Mouse (Mus musculus): ENCODE results near the gene March9. TPM values are rescaled to one million over a fixed set of nuclear protein-coding genes. Genes with fewer than 3 reads are reported as not detected.
A peak's percentile ranks its signal among the peaks of the same experiment; 100 is the strongest.

March9 gene
- polyA plus RNA-seq, 1 experiment from 2014 or later = 0.39 TPM

DNA sequence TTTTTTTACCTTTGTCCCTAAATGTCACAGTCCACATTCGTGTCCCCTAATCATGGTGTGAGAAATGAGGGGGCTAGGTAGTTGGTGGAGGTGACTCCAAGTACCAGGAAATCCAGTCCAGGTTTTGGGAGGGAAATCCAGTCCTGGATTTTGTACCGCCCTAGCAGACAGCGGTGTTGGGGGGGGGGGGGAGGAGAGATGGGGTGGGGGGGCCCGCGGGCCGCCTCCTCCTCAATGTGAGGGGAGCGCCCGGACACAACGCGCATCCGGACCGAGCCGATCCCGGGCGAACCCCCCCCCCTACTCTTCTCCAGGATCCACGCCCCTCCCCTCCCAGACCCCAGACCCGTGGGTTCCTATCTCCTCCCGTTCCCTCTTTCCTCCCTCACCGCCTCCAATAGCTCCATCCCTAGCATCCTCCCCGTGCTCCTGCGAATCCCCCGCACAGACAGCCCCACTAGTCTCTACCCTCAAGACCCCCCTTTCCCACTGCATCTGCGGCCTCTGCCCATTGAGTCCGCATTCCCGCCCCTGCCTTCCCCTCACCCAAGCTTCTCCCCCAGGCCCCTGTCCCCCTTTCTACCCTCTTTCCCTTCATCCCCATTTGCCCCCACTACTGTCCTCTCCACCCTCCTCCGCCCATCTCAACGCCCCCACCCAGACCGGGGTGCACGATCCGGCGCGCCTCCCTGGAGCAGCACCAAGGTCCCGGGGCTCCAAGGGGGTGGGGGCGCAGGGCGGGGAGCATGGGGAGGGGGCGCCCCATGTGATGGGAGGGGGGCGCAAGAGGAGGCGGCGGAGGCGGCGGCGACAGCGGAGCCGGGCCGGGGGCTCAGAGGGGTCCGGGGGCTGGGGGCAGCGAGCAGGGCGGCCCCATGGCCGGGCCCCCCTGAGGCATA, 18.9 kb upstream of the March9 start:
- H3K4me3 ChIP-seq (ENCODE audit: control insufficient read depth in 1 of 2, insufficient read depth in 1 of 2, low read depth in 1 of 2, low read length in 2 of 2) = peak overlapping the region; percentile 28 to 44; a peak in 3 of 4 replicates
- peak overlapping the region; percentile 70 for H3K4me2 ChIP-seq (ENCODE audit: low read length)
- H3K36me3 ChIP-seq (ENCODE audit: control insufficient read depth, insufficient read depth, low read length) = no peaks in the 10 kb centered on the region
- H3K4me1 ChIP-seq (ENCODE audit: control insufficient read depth in 2 of 2, insufficient read depth in 2 of 2, low read length in 2 of 2) = peaks cover 6 to 26% of the 10 kb centered on the region in 2 experiments; a peak in 3 of 4 replicates
- H3K9ac ChIP-seq (ENCODE audit: low read length) = peak overlapping the region; percentile 46; the same call in 1 of the 2 replicates
- peaks cover 87% of the 10 kb centered on the region for H3K27me3 ChIP-seq (ENCODE audit: control insufficient read depth, insufficient read depth, low read length)
- 2% methylated on average over 35 of the region's 49 CpGs for WGBS
- no peak overlapping the region for H3K27ac ChIP-seq (replicated peaks in 1 of 2; ENCODE audit: control insufficient read depth in 1 of 2, insufficient read depth in 1 of 2, low read depth in 2 of 2, low read length in 2 of 2)
- no peak for ATAC-seq (ENCODE audit: insufficient number of reproducible peaks, insufficient read depth, low FRiP score, low read depth)
- H3K9me3 ChIP-seq (ENCODE audit: control insufficient read depth, low read length) = no peaks in the 10 kb centered on the region

GRCm38 (mm10) chr10:127078001-127078676, 18.2 kb upstream of the March9 start:
- Histone ChIP-seq H3K9me3 (ENCODE audit: control insufficient read depth, low read length) (no peaks in the 10 kb centered on the region), H3K27ac (replicated peaks in 1 of 2; ENCODE audit: control insufficient read depth in 1 of 2, insufficient read depth in 1 of 2, low read depth in 2 of 2, low read length in 2 of 2) (no peak overlapping the region), H3K36me3 (ENCODE audit: control insufficient read depth, insufficient read depth, low read length) (no peaks in the 10 kb centered on the region), H3K27me3 (ENCODE audit: control insufficient read depth, insufficient read depth, low read length) (peaks cover 81% of the 10 kb centered on the region), H3K4me3 (ENCODE audit: control insufficient read depth in 1 of 2, insufficient read depth in 1 of 2, low read depth in 1 of 2, low read length in 2 of 2) (peak overlapping the region in 1 of 2 experiments; percentile 44; a peak in 1 of 4 replicates), H3K4me1 (ENCODE audit: control insufficient read depth in 2 of 2, insufficient read depth in 2 of 2, low read length in 2 of 2) (peaks cover 6 to 26% of the 10 kb centered on the region in 2 experiments; a peak in 3 of 4 replicates), H3K9ac (ENCODE audit: low read length) (no peak overlapping the region), H3K4me2 (ENCODE audit: low read length) (peak overlapping the region; percentile 70; the same call in 1 of the 2 replicates)
- ATAC-seq (ENCODE audit: insufficient number of reproducible peaks, insufficient read depth, low FRiP score, low read depth) = no peak
- 7% methylated on average over 12 of the region's 12 CpGs for WGBS

GRCm38 (mm10) chr10:127077515-127077914, 17.5 kb upstream of the March9 start:
- Histone ChIP-seq H3K4me1 (ENCODE audit: control insufficient read depth in 2 of 2, insufficient read depth in 2 of 2, low read length in 2 of 2) (peaks cover 6 to 26% of the 10 kb centered on the region in 2 experiments; a peak in 3 of 4 replicates), H3K27ac (replicated peaks in 1 of 2; ENCODE audit: control insufficient read depth in 1 of 2, insufficient read depth in 1 of 2, low read depth in 2 of 2, low read length in 2 of 2) (no peak overlapping the region), H3K27me3 (ENCODE audit: control insufficient read depth, insufficient read depth, low read length) (peaks cover 74% of the 10 kb centered on the region), H3K4me3 (ENCODE audit: control insufficient read depth in 1 of 2, insufficient read depth in 1 of 2, low read depth in 1 of 2, low read length in 2 of 2) (no peak overlapping the region), H3K9me3 (ENCODE audit: control insufficient read depth, low read length) (no peaks in the 10 kb centered on the region), H3K9ac (ENCODE audit: low read length) (no peak overlapping the region), H3K4me2 (ENCODE audit: low read length) (no peak overlapping the region), H3K36me3 (ENCODE audit: control insufficient read depth, insufficient read depth, low read length) (no peaks in the 10 kb centered on the region)
- no peak for ATAC-seq (ENCODE audit: insufficient number of reproducible peaks, insufficient read depth, low FRiP score, low read depth)
- 4% methylated on average over 10 of the region's 10 CpGs for WGBS

DNA sequence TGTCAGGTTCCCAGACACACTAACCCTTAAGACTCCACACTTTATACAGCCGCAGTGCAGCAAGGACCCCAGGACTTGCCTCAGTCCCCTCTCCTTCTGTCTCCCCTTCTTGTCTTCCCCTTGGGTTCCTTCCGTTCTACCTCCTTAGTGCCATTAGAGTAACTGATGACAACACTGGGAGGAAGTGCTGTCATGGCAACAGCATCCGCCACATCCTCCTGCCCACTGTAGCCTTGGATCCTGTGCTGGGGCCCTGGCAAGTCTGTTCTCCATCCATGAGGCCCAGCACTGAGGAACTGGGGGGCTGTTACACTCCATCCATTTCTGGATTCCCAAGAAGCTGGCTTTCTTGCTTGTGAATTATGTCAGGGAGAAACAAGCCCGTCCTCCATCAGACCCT, 16.1 kb upstream of the March9 start:
- Histone ChIP-seq H3K4me3 (ENCODE audit: control insufficient read depth in 1 of 2, insufficient read depth in 1 of 2, low read depth in 1 of 2, low read length in 2 of 2) (no peak overlapping the region), H3K9ac (ENCODE audit: low read length) (no peak overlapping the region)
- WGBS = 35% methylated on average over 4 of the region's 4 CpGs

GRCm38 (mm10) chr10:127075651-127076050, 15.7 kb upstream of the March9 start:
- ATAC-seq (ENCODE audit: insufficient number of reproducible peaks, insufficient read depth, low FRiP score, low read depth) = no peak; the same call in 1 of the 2 replicates
- Histone ChIP-seq H3K9ac (ENCODE audit: low read length) (no peak overlapping the region), H3K9me3 (ENCODE audit: control insufficient read depth, low read length) (no peaks in the 10 kb centered on the region), H3K36me3 (ENCODE audit: control insufficient read depth, insufficient read depth, low read length) (no peaks in the 10 kb centered on the region), H3K27me3 (ENCODE audit: control insufficient read depth, insufficient read depth, low read length) (peaks cover 56% of the 10 kb centered on the region), H3K4me3 (ENCODE audit: control insufficient read depth in 1 of 2, insufficient read depth in 1 of 2, low read depth in 1 of 2, low read length in 2 of 2) (no peak overlapping the region), H3K27ac (replicated peaks in 1 of 2; ENCODE audit: control insufficient read depth in 1 of 2, insufficient read depth in 1 of 2, low read depth in 2 of 2, low read length in 2 of 2) (no peak overlapping the region), H3K4me1 (ENCODE audit: control insufficient read depth in 2 of 2, insufficient read depth in 2 of 2, low read length in 2 of 2) (peaks cover 4 to 15% of the 10 kb centered on the region in 2 experiments; a peak in 3 of 4 replicates), H3K4me2 (ENCODE audit: low read length) (no peak overlapping the region)
- WGBS = 64% methylated on average over 8 of the region's 8 CpGs

More for the DNA sequence above, 16.1 kb upstream of the March9 start:
- H3K9me3 ChIP-seq (ENCODE audit: control insufficient read depth, low read length) = no peaks in the 10 kb centered on the region
- no peaks in the 10 kb centered on the region for H3K36me3 ChIP-seq (ENCODE audit: control insufficient read depth, insufficient read depth, low read length)
- no peak for ATAC-seq (ENCODE audit: insufficient number of reproducible peaks, insufficient read depth, low FRiP score, low read depth)
- H3K4me1 ChIP-seq (ENCODE audit: control insufficient read depth in 2 of 2, insufficient read depth in 2 of 2, low read length in 2 of 2) = peaks cover under 1 to 17% of the 10 kb centered on the region in 2 experiments; a peak in 3 of 4 replicates
- no peak overlapping the region for H3K27ac ChIP-seq (replicated peaks in 1 of 2; ENCODE audit: control insufficient read depth in 1 of 2, insufficient read depth in 1 of 2, low read depth in 2 of 2, low read length in 2 of 2)
- no peak overlapping the region for H3K4me2 ChIP-seq (ENCODE audit: low read length)
- peaks cover 60% of the 10 kb centered on the region for H3K27me3 ChIP-seq (ENCODE audit: control insufficient read depth, insufficient read depth, low read length)

DNA sequence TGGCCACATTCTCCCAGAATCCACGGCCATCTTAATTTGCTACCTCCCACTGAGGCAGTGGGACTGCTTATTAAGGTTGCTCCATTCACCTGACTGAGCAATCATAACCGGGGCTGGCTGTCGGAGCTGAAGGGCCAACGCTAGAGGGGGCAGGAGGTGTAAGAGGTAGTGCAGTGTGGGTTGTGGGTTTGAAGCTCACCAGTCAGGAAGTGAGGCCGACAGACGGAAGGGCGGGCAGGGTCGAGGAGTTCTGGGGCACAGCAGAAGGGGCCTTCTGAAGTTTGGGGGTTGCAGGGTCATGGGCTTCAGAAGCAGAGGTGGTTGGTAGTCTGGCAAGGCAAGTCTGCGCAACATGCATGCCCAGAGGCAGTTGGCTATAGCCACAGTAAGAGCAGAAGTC, 15.1 kb upstream of the March9 start, which contains the start of gene Agap2:
Agap2 (plus strand) TSS at position 205 of the 400 bp plus-strand sequence.
- Histone ChIP-seq H3K4me2 (ENCODE audit: low read length) (no peak within 1 kb of the TSS), H3K27ac (replicated peaks in 1 of 2; ENCODE audit: control insufficient read depth in 1 of 2, insufficient read depth in 1 of 2, low read depth in 2 of 2, low read length in 2 of 2) (no peak within 1 kb of the TSS), H3K36me3 (ENCODE audit: control insufficient read depth, insufficient read depth, low read length) (no peaks in the 10 kb centered on the region), H3K4me1 (ENCODE audit: control insufficient read depth in 2 of 2, insufficient read depth in 2 of 2, low read length in 2 of 2) (peaks cover 4 to 13% of the 10 kb centered on the region in 2 experiments; a peak in 3 of 4 replicates), H3K4me3 (ENCODE audit: control insufficient read depth in 1 of 2, insufficient read depth in 1 of 2, low read depth in 1 of 2, low read length in 2 of 2) (no peak within 1 kb of the TSS), H3K27me3 (ENCODE audit: control insufficient read depth, insufficient read depth, low read length) (peaks cover 50% of the 10 kb centered on the region), H3K9me3 (ENCODE audit: control insufficient read depth, low read length) (no peaks in the 10 kb centered on the region), H3K9ac (ENCODE audit: low read length) (no peak within 1 kb of the TSS)
- no peak for ATAC-seq (ENCODE audit: insufficient number of reproducible peaks, insufficient read depth, low FRiP score, low read depth)
- 53% methylated on average over 9 of the region's 9 CpGs for WGBS

GRCm38 (mm10) chr10:127073981-127074380, 14.0 kb upstream of the March9 start:
- Histone ChIP-seq H3K9me3 (ENCODE audit: control insufficient read depth, low read length) (no peaks in the 10 kb centered on the region), H3K4me3 (ENCODE audit: control insufficient read depth in 1 of 2, insufficient read depth in 1 of 2, low read depth in 1 of 2, low read length in 2 of 2) (no peak overlapping the region), H3K4me2 (ENCODE audit: low read length) (no peak overlapping the region), H3K9ac (ENCODE audit: low read length) (no peak overlapping the region), H3K36me3 (ENCODE audit: control insufficient read depth, insufficient read depth, low read length) (no peaks in the 10 kb centered on the region), H3K27me3 (ENCODE audit: control insufficient read depth, insufficient read depth, low read length) (peaks cover 39% of the 10 kb centered on the region), H3K4me1 (ENCODE audit: control insufficient read depth in 2 of 2, insufficient read depth in 2 of 2, low read length in 2 of 2) (peaks cover 7 to 8% of the 10 kb centered on the region in 2 experiments), H3K27ac (replicated peaks in 1 of 2; ENCODE audit: control insufficient read depth in 1 of 2, insufficient read depth in 1 of 2, low read depth in 2 of 2, low read length in 2 of 2) (no peak overlapping the region)
- ATAC-seq (ENCODE audit: insufficient number of reproducible peaks, insufficient read depth, low FRiP score, low read depth) = no peak
- 85% methylated on average over 1 of the region's 1 CpGs for WGBS
